Mouse (Mus musculus) midbrain, embryonic 12.5 days (tissue): ENCODE results near the gene Tent4a. TPM values are rescaled to one million over a fixed set of nuclear protein-coding genes. Genes with fewer than 3 reads are reported as not detected.

ENCODE experiments used
- ATAC-seq: fragments of 200-750 bp; cut with Nextera tagmentation; 2 replicates; pipeline ENCODE4 v1.8.0; 2017; ENCODE audit warnings: low read depth, moderate TSS enrichment, moderate library complexity; ENCODE audit not compliant: low FRiP score
- H3K27ac ChIP-seq: fragments of 300-500 bp; sonication (generic); replicated peaks from 2 replicates; pipeline ENCODE4 v1.5.1; 2016; ENCODE audit warnings: mild to moderate bottlenecking
- H3K27me3 ChIP-seq: fragments of 300-500 bp; sonication (generic); 2 replicates; pipeline ENCODE4 v1.6.1; 2016; ENCODE audit warnings: mild to moderate bottlenecking
- H3K36me3 ChIP-seq: fragments of 300-500 bp; sonication (generic); 2 replicates; pipeline ENCODE4 v1.6.1; 2016
- H3K4me1 ChIP-seq: fragments of 300-500 bp; sonication (generic); 2 replicates; pipeline ENCODE4 v1.6.1; 2016
- H3K4me2 ChIP-seq: fragments of 300-500 bp; sonication (generic); replicated peaks from 2 replicates; pipeline ENCODE4 v1.6.1; 2016; ENCODE audit warnings: mild to moderate bottlenecking, moderate library complexity
- H3K4me3 ChIP-seq: fragments of 300-500 bp; sonication (generic); 2 replicates; pipeline ENCODE4 v1.5.1; 2016; ENCODE audit warnings: mild to moderate bottlenecking
- H3K9ac ChIP-seq: fragments of 300-500 bp; sonication (generic); replicated peaks from 2 replicates; pipeline ENCODE4 v1.6.1; 2016; ENCODE audit warnings: mild to moderate bottlenecking, moderate library complexity
- H3K9me3 ChIP-seq: fragments of 300-500 bp; sonication (generic); 2 replicates; pipeline ENCODE4 v1.6.1; 2016; ENCODE audit warnings: mild to moderate bottlenecking
- WGBS: fragments of 180-500 bp; shearing (Covaris S2); methylation state at CpG from one replicate; pipeline ENCODE4 v1.1.7; 2016; 5-methylcytosine and 5-hydroxymethylcytosine counted together
- polyA plus RNA-seq: library from polyadenylated mRNA; unstranded; fragments of >200 nt; fragmentation: Nextera tagmentation; extraction: Ambion mirVana; gene quantifications from 2 replicates; pipeline ENCODE4 v1.2.1, GENCODE M21; 2016

Gene Tent4a
- polyA plus RNA-seq, 1 experiment from 2014 or later, result 6.7 TPM

- Histone ChIP-seq H3K4me1 (no peaks in the 10 kb centered on the region), H3K9me3 (no peaks in the 10 kb centered on the region), H3K4me3 (no peak overlapping the region), H3K27me3 (no peaks in the 10 kb centered on the region), H3K36me3 (peaks cover 69% of the 10 kb centered on the region), H3K27ac (no peak overlapping the region), H3K4me2 (no peak overlapping the region), H3K9ac (no peak overlapping the region)
- 64% methylated on average over 9 of the region's 9 CpGs for WGBS
- ATAC-seq, result peak; percentile 68
Observed at GRCm38 (mm10) chr13:69509391-69510244, 24.8 kb downstream of the Tent4a start.

- no peak for ATAC-seq
- H3K9me3 ChIP-seq, result no peaks in the 10 kb centered on the region
- WGBS, result 98% methylated on average over 3 of the region's 3 CpGs
- H3K27ac ChIP-seq, result no peak overlapping the region
- no peaks in the 10 kb centered on the region for H3K4me1 ChIP-seq
- no peak overlapping the region for H3K9ac ChIP-seq
- no peak overlapping the region for H3K4me3 ChIP-seq
- H3K4me2 ChIP-seq, result no peak overlapping the region
- H3K27me3 ChIP-seq, result no peaks in the 10 kb centered on the region
- H3K36me3 ChIP-seq, result peaks cover 83% of the 10 kb centered on the region
Observed at GRCm38 (mm10) chr13:69507666-69508065, 26.8 kb downstream of the Tent4a start.

GRCm38 (mm10) chr13:69506341-69507086, 27.9 kb downstream of the Tent4a start:
- H3K4me3 ChIP-seq, result no peak overlapping the region
- H3K4me2 ChIP-seq, result no peak overlapping the region
- H3K9ac ChIP-seq, result no peak overlapping the region
- H3K9me3 ChIP-seq, result no peaks in the 10 kb centered on the region
- no peak for ATAC-seq
- no peaks in the 10 kb centered on the region for H3K4me1 ChIP-seq
- H3K36me3 ChIP-seq, result peaks cover 84% of the 10 kb centered on the region
- whole genome bisulfite sequencing, result 91% methylated on average over 12 of the region's 12 CpGs
- no peak overlapping the region for H3K27ac ChIP-seq
- no peaks in the 10 kb centered on the region for H3K27me3 ChIP-seq

GRCm38 (mm10) chr13:69502863-69503262, 31.6 kb downstream of the Tent4a start:
- ATAC-seq, result no peak
- no peaks in the 10 kb centered on the region for H3K27me3 ChIP-seq
- no peak overlapping the region for H3K4me3 ChIP-seq
- H3K4me2 ChIP-seq, result no peak overlapping the region
- H3K9me3 ChIP-seq, result no peaks in the 10 kb centered on the region
- no peaks in the 10 kb centered on the region for H3K4me1 ChIP-seq
- no peak overlapping the region for H3K9ac ChIP-seq
- no peak overlapping the region for H3K27ac ChIP-seq
- H3K36me3 ChIP-seq, result peaks cover 96% of the 10 kb centered on the region
- 86% methylated on average over 5 of the region's 5 CpGs for WGBS

- ATAC-seq, result no peak
- Histone ChIP-seq H3K27me3 (no peaks in the 10 kb centered on the region), H3K9ac (no peak overlapping the region), H3K27ac (no peak overlapping the region), H3K36me3 (peaks cover 96% of the 10 kb centered on the region), H3K9me3 (no peaks in the 10 kb centered on the region), H3K4me1 (no peaks in the 10 kb centered on the region), H3K4me2 (no peak overlapping the region), H3K4me3 (no peak overlapping the region)
- 97% methylated on average over 14 of the region's 14 CpGs for WGBS
Observed at GRCm38 (mm10) chr13:69502157-69502750, 32.2 kb downstream of the Tent4a start.

GRCm38 (mm10) chr13:69498276-69498675, 36.1 kb downstream of the Tent4a start:
- WGBS, result 88% methylated on average over 5 of the region's 5 CpGs
- H3K9me3 ChIP-seq, result no peaks in the 10 kb centered on the region
- H3K27ac ChIP-seq, result no peak overlapping the region
- no peaks in the 10 kb centered on the region for H3K27me3 ChIP-seq
- H3K4me1 ChIP-seq, result no peaks in the 10 kb centered on the region
- H3K36me3 ChIP-seq, result peaks cover 72% of the 10 kb centered on the region
- H3K9ac ChIP-seq, result no peak overlapping the region
- no peak overlapping the region for H3K4me3 ChIP-seq
- ATAC-seq, result no peak
- no peak overlapping the region for H3K4me2 ChIP-seq

GRCm38 (mm10) chr13:69492876-69493463, 41.4 kb downstream of the Tent4a start:
- no peaks in the 10 kb centered on the region for H3K9me3 ChIP-seq
- no peak overlapping the region for H3K4me2 ChIP-seq
- H3K9ac ChIP-seq, result no peak overlapping the region
- no peak overlapping the region for H3K27ac ChIP-seq
- 35% methylated on average over 7 of the region's 7 CpGs for WGBS
- ATAC-seq, result 0 out of 2 replicates have a peak, but pooled peaks have one; percentile 30
- H3K4me1 ChIP-seq, result 0 out of 2 replicates have a peak, but pooled peaks cover 7% of the 10 kb centered on the region
- H3K27me3 ChIP-seq, result peaks cover 22% of the 10 kb centered on the region
- H3K36me3 ChIP-seq, result peaks cover 19% of the 10 kb centered on the region
- H3K4me3 ChIP-seq, result no peak overlapping the region

- H3K27me3 ChIP-seq, result peaks cover 46% of the 10 kb centered on the region
- H3K9ac ChIP-seq, result no peak overlapping the region
- no peaks in the 10 kb centered on the region for H3K36me3 ChIP-seq
- 90% methylated on average over 9 of the region's 9 CpGs for WGBS
- H3K9me3 ChIP-seq, result no peaks in the 10 kb centered on the region
- peaks cover 14% of the 10 kb centered on the region; the same call in 1 of the 2 replicates for H3K4me1 ChIP-seq
- no peak for ATAC-seq
- no peak overlapping the region for H3K4me2 ChIP-seq
- H3K4me3 ChIP-seq, result no peak overlapping the region
- no peak overlapping the region for H3K27ac ChIP-seq
Observed at GRCm38 (mm10) chr13:69489777-69490176, 44.6 kb downstream of the Tent4a start.

GRCm38 (mm10) chr13:69488565-69489255, 45.7 kb downstream of the Tent4a start:
- Histone ChIP-seq H3K27ac (no peak overlapping the region), H3K9me3 (no peaks in the 10 kb centered on the region), H3K4me3 (0 out of 2 replicates have a peak overlapping the region, but pooled peaks have one; percentile 29), H3K27me3 (peaks cover 55% of the 10 kb centered on the region), H3K9ac (no peak overlapping the region), H3K4me2 (peak overlapping the region; percentile 57), H3K36me3 (no peaks in the 10 kb centered on the region), H3K4me1 (peaks cover 14% of the 10 kb centered on the region; the same call in 1 of the 2 replicates)
- WGBS, result 39% methylated on average over 13 of the region's 13 CpGs
- no peak for ATAC-seq

- no peak overlapping the region for H3K27ac ChIP-seq
- WGBS, result 2% methylated on average over 26 of the region's 26 CpGs
- H3K4me3 ChIP-seq, result peak overlapping the region; percentile 29
- H3K36me3 ChIP-seq, result no peaks in the 10 kb centered on the region
- peak overlapping the region; percentile 57 for H3K4me2 ChIP-seq
- peak overlapping the region; percentile 43; the same call in 1 of the 2 replicates for H3K9ac ChIP-seq
- H3K9me3 ChIP-seq, result no peaks in the 10 kb centered on the region
- peaks cover 14% of the 10 kb centered on the region; the same call in 1 of the 2 replicates for H3K4me1 ChIP-seq
- ATAC-seq, result no peak
- peaks cover 64% of the 10 kb centered on the region for H3K27me3 ChIP-seq
Observed at GRCm38 (mm10) chr13:69487611-69488275, 46.7 kb downstream of the Tent4a start.

GRCm38 (mm10) chr13:69487108-69487507, 47.3 kb downstream of the Tent4a start:
- 80% methylated on average over 7 of the region's 7 CpGs for WGBS
- Histone ChIP-seq H3K27me3 (peaks cover 69% of the 10 kb centered on the region), H3K9ac (no peak overlapping the region), H3K4me3 (no peak overlapping the region), H3K9me3 (no peaks in the 10 kb centered on the region), H3K27ac (no peak overlapping the region), H3K4me2 (peak overlapping the region; percentile 57; the same call in 1 of the 2 replicates), H3K4me1 (peaks cover 14% of the 10 kb centered on the region; the same call in 1 of the 2 replicates), H3K36me3 (no peaks in the 10 kb centered on the region)
- ATAC-seq, result no peak
